Mouse (Mus musculus) C2C12 (cell line): ENCODE results near the gene Sc5d.

Experiments used
- CTCF ChIP-seq: IDR thresholded peaks from one replicate; pipeline ENCODE4 v1.5.1; 2011; ENCODE audit not compliant: control insufficient read depth, insufficient read depth, insufficient read length
- FOSL1 ChIP-seq: IDR thresholded peaks from one replicate; pipeline ENCODE4 v1.8.0; 2011; ENCODE audit warnings: mild to moderate bottlenecking, low read length; ENCODE audit not compliant: poor library complexity, insufficient read depth, severe bottlenecking
- MAX ChIP-seq: IDR thresholded peaks from one replicate; pipeline ENCODE4 v1.6.1; 2011; ENCODE audit warnings: mild to moderate bottlenecking, control low read depth
- MYOG ChIP-seq: IDR thresholded peaks from one replicate; pipeline ENCODE4 v1.6.1; 2011; ENCODE audit not compliant: control insufficient read depth, insufficient read length; ENCODE audit errors: extremely low read depth

- TF ChIP-seq FOSL1, result no peak
- no peak for TF ChIP-seq CTCF
- TF ChIP-seq MAX, result no peak
- no peak for TF ChIP-seq MYOG
These were observed 17.4 kb downstream of the Sc5d start for GRCm38 (mm10) chr9:42246688-42247087.
